Mouse (Mus musculus): Measurements from ENCODE around the gene Irs2. TPM values are rescaled to one million over a fixed set of nuclear protein-coding genes. Genes with fewer than 3 reads are reported as not detected.

The Irs2 gene
- polyA plus RNA-seq, 1 experiment = 14.6 TPM

DNA sequence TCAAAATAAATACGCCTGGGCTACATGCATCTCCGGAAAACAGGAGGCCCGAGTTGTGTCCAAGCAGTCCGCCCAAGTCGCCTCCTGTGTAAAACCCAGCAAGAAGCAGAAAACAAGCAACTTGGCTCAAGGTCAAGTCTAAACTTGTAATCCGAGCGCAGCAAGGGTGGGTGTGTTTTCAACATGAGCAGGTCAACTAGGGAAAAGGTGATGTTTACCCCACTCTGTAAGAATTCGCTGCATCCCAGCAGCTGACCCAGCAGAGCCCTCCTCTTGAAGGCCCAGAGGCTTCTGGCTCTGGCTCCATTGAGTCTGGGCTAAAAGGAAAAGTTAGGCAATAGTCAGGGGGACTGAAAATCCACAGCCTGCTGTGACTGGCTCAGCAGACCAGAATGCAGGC is 73.0 kb downstream of the Irs2 start:
- Histone ChIP-seq H3K4me3 (ENCODE audit: insufficient read depth, low read depth, low read length) (no peak overlapping the region), H3K27ac (replicated peaks; ENCODE audit: low read depth, low read length) (peak overlapping the region; percentile 81)

More for the DNA sequence above, 73.0 kb downstream of the Irs2 start:
- H3K4me1 ChIP-seq (ENCODE audit: control insufficient read depth, insufficient read depth, insufficient read length, low read length) = peaks cover 8% of the 10 kb centered on the region
